Mouse (Mus musculus): ENCODE measurements around the gene Rab36. TPM values are rescaled to one million over a fixed set of nuclear protein-coding genes. Genes with fewer than 3 reads are reported as not detected.

The Rab36 gene
- polyA plus RNA-seq, 1 experiment: 1.4 TPM

- WGBS: 91% methylated on average over 4 of the region's 4 CpGs
- TF ChIP-seq POLR2A (IDR thresholded peaks at IDR 0.05; ENCODE audit: control insufficient read depth, extremely low read depth, insufficient read depth, low read length, poor library complexity) (no peak), CTCF (IDR thresholded peaks at IDR 0.05; ENCODE audit: borderline replicate concordance, control insufficient read depth, extremely low read depth, insufficient read depth, low read length, poor library complexity) (no peak)
- Histone ChIP-seq H3K27me3 (ENCODE audit: control insufficient read depth, insufficient read depth, low read length) (no peaks in the 10 kb centered on the region), H3K27ac (ENCODE audit: control insufficient read depth, insufficient read depth, low read length) (no peak overlapping the region), H3K36me3 (ENCODE audit: control insufficient read depth, insufficient read depth, low read length) (no peaks in the 10 kb centered on the region), H3K4me1 (replicated peaks; ENCODE audit: control insufficient read depth, insufficient read depth, low read length) (no peaks in the 10 kb centered on the region; the same call in 1 of the 2 replicates), H3K4me3 (ENCODE audit: control insufficient read depth, insufficient read depth, low read length) (no peak overlapping the region)
- no peak for DNase-seq
Measured at GRCm38 (mm10) chr10:75053655-75054054, 16.8 kb downstream of the Rab36 start.

GRCm38 (mm10) chr10:75054125-75054524, 17.3 kb downstream of the Rab36 start:
- no peak overlapping the region for H3K4me3 ChIP-seq (ENCODE audit: control insufficient read depth, insufficient read depth, low read length)
- H3K27ac ChIP-seq (ENCODE audit: control insufficient read depth, insufficient read depth, low read length): no peak overlapping the region
- no peak for DNase-seq
- no peaks in the 10 kb centered on the region for H3K27me3 ChIP-seq (ENCODE audit: control insufficient read depth, insufficient read depth, low read length)
- no peaks in the 10 kb centered on the region for H3K36me3 ChIP-seq (ENCODE audit: control insufficient read depth, insufficient read depth, low read length)
- 59% methylated on average over 6 of the region's 6 CpGs for WGBS
- no peaks in the 10 kb centered on the region; the same call in 1 of the 2 replicates for H3K4me1 ChIP-seq (replicated peaks; ENCODE audit: control insufficient read depth, insufficient read depth, low read length)
- TF ChIP-seq CTCF (IDR thresholded peaks at IDR 0.05; ENCODE audit: borderline replicate concordance, control insufficient read depth, extremely low read depth, insufficient read depth, low read length, poor library complexity) (no peak), POLR2A (IDR thresholded peaks at IDR 0.05; ENCODE audit: control insufficient read depth, extremely low read depth, insufficient read depth, low read length, poor library complexity) (no peak)

- 66% methylated on average over 5 of the region's 5 CpGs for WGBS
Measured at GRCm38 (mm10) chr10:75055672-75056071, 18.8 kb downstream of the Rab36 start.

GRCm38 (mm10) chr10:75056255-75056654, 19.4 kb downstream of the Rab36 start:
- Histone ChIP-seq H3K36me3 (ENCODE audit: control insufficient read depth, insufficient read depth, low read length) (no peaks in the 10 kb centered on the region), H3K27me3 (ENCODE audit: control insufficient read depth, insufficient read depth, low read length) (no peaks in the 10 kb centered on the region; the same call in 1 of the 2 replicates), H3K4me3 (ENCODE audit: control insufficient read depth, insufficient read depth, low read length) (no peak overlapping the region), H3K4me1 (replicated peaks; ENCODE audit: control insufficient read depth, insufficient read depth, low read length) (peaks cover 11% of the 10 kb centered on the region), H3K27ac (ENCODE audit: control insufficient read depth, insufficient read depth, low read length) (no peak overlapping the region)
- WGBS: 88% methylated on average over 4 of the region's 4 CpGs
- TF ChIP-seq POLR2A (IDR thresholded peaks at IDR 0.05; ENCODE audit: control insufficient read depth, extremely low read depth, insufficient read depth, low read length, poor library complexity) (no peak), CTCF (IDR thresholded peaks at IDR 0.05; ENCODE audit: borderline replicate concordance, control insufficient read depth, extremely low read depth, insufficient read depth, low read length, poor library complexity) (no peak)
- no peak for DNase-seq

More at GRCm38 (mm10) chr10:75055672-75056071, 18.8 kb downstream of the Rab36 start:
- no peaks in the 10 kb centered on the region for H3K27me3 ChIP-seq (ENCODE audit: control insufficient read depth, insufficient read depth, low read length)
- no peak for DNase-seq
- H3K4me1 ChIP-seq (replicated peaks; ENCODE audit: control insufficient read depth, insufficient read depth, low read length): peaks cover 9% of the 10 kb centered on the region
- H3K4me3 ChIP-seq (ENCODE audit: control insufficient read depth, insufficient read depth, low read length): no peak overlapping the region
- H3K36me3 ChIP-seq (ENCODE audit: control insufficient read depth, insufficient read depth, low read length): no peaks in the 10 kb centered on the region
- no peak overlapping the region for H3K27ac ChIP-seq (ENCODE audit: control insufficient read depth, insufficient read depth, low read length)
- TF ChIP-seq POLR2A (IDR thresholded peaks at IDR 0.05; ENCODE audit: control insufficient read depth, extremely low read depth, insufficient read depth, low read length, poor library complexity) (no peak), CTCF (IDR thresholded peaks at IDR 0.05; ENCODE audit: borderline replicate concordance, control insufficient read depth, extremely low read depth, insufficient read depth, low read length, poor library complexity) (no peak)

- 97% methylated on average over 8 of the region's 8 CpGs for WGBS
- Histone ChIP-seq H3K27ac (ENCODE audit: control insufficient read depth, insufficient read depth, low read length) (no peak overlapping the region), H3K27me3 (ENCODE audit: control insufficient read depth, insufficient read depth, low read length) (peaks cover 5% of the 10 kb centered on the region; the same call in 1 of the 2 replicates), H3K36me3 (ENCODE audit: control insufficient read depth, insufficient read depth, low read length) (no peaks in the 10 kb centered on the region), H3K4me1 (replicated peaks; ENCODE audit: control insufficient read depth, insufficient read depth, low read length) (peaks cover 32% of the 10 kb centered on the region), H3K4me3 (ENCODE audit: control insufficient read depth, insufficient read depth, low read length) (no peak overlapping the region)
- TF ChIP-seq POLR2A (IDR thresholded peaks at IDR 0.05; ENCODE audit: control insufficient read depth, extremely low read depth, insufficient read depth, low read length, poor library complexity) (no peak), CTCF (IDR thresholded peaks at IDR 0.05; ENCODE audit: borderline replicate concordance, control insufficient read depth, extremely low read depth, insufficient read depth, low read length, poor library complexity) (no peak)
- no peak for DNase-seq
Measured at GRCm38 (mm10) chr10:75058336-75058735, 21.5 kb downstream of the Rab36 start.

GRCm38 (mm10) chr10:75058761-75059395, 22.0 kb downstream of the Rab36 start:
- 70% methylated on average over 9 of the region's 9 CpGs for WGBS
- peaks cover 37% of the 10 kb centered on the region for H3K4me1 ChIP-seq (replicated peaks; ENCODE audit: control insufficient read depth, insufficient read depth, low read length)
- DNase-seq: no peak

More at GRCm38 (mm10) chr10:75058761-75059395, 22.0 kb downstream of the Rab36 start:
- no peak overlapping the region for H3K27ac ChIP-seq (ENCODE audit: control insufficient read depth, insufficient read depth, low read length)
- H3K36me3 ChIP-seq (ENCODE audit: control insufficient read depth, insufficient read depth, low read length): no peaks in the 10 kb centered on the region
- H3K4me3 ChIP-seq (ENCODE audit: control insufficient read depth, insufficient read depth, low read length): no peak overlapping the region
- TF ChIP-seq POLR2A (IDR thresholded peaks at IDR 0.05; ENCODE audit: control insufficient read depth, extremely low read depth, insufficient read depth, low read length, poor library complexity): no peak
- no peak for TF ChIP-seq CTCF (IDR thresholded peaks at IDR 0.05; ENCODE audit: borderline replicate concordance, control insufficient read depth, extremely low read depth, insufficient read depth, low read length, poor library complexity)
- H3K27me3 ChIP-seq (ENCODE audit: control insufficient read depth, insufficient read depth, low read length): peaks cover 5% of the 10 kb centered on the region; the same call in 1 of the 2 replicates
